Mouse (Mus musculus) kidney, adult 9 months (tissue): Measurements from ENCODE around the gene Kcnv2.

Experiments
- DNase-seq: peaks from one replicate; pipeline ENCODE4 v3.0.0; 2022

The Kcnv2 gene

DNA sequence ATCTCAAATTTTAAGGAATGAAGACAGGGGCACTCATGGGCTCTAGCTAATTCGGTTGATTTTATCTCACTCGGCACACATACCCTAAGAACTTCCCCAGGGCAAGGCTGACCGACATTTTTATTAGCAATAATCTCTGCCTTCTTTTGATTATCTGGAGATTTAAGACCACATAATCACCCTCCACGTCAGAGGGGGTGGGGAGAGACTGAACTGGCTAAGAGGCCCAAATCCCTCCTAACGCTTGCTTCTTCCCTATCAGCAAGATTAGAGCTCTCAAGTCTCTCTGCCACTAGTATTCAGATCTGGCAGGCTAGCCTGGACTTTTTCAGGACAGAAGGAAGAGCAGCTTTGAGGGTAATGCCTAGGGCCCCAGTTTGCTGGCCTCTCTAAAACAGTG, at the start of gene Kcnv2:
Kcnv2 (plus strand) TSS at position 308 of the 400 bp plus-strand sequence.
- DNase-seq = no peak

DNA sequence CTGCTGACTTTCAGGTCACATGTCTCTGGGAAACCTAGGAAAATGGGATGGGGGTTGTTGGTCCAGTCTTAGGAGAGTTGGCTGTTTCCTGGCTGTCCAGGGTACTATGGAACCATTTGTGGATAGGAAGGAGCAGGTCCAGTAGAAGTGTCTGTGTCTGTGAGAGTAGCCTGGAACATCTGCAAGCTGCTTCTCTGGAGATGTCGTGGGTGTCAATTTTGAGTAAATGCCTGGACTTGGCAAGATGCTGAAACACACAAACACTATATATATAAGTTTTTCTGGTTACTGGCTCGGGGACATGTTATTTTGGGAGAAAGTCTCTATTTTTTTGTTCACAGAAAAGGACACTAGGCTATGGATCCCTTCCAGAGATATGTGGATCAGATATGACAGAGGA, 49.0 kb upstream of the Kcnv2 start:
- DNase-seq = no peak

DNA sequence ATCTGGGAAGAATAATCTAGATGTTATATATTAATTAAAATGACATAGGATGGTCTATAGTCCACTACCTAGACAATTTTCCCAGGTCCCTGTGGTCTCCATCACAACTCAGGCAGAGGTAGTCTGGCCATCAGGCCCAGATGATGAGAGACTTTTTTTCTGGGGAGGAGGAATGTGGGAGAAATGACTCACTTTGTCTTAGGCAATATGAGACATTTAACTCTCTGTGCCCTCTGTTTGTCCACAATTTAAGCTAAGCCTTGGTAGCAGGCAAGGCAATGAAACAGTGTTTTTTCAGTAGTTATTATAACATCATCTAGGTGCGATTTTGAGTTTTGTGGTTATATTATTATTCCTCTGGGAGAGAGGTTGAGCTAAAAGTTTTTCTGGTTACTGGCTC, 48.0 kb upstream of the Kcnv2 start:
- no peak for DNase-seq

DNA sequence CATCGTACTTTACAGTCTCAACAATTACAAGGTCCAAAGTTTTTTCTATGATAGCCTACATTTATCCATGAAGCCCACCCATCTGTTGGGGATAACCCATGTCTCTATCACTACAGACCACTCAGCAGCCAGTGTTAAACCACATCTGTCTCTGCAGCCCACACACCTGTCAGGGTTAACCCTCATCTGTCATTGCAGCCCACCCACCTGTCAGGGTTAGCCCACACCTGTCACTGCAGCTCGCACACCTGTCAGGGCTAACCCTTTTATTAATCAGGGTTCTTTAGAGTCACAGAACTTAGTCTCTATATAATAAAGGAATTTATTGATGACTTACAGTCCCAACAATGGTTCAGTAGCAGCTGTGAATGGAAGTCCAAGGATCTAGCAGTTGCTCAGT, 43.2 kb upstream of the Kcnv2 start:
- no peak for DNase-seq

DNA sequence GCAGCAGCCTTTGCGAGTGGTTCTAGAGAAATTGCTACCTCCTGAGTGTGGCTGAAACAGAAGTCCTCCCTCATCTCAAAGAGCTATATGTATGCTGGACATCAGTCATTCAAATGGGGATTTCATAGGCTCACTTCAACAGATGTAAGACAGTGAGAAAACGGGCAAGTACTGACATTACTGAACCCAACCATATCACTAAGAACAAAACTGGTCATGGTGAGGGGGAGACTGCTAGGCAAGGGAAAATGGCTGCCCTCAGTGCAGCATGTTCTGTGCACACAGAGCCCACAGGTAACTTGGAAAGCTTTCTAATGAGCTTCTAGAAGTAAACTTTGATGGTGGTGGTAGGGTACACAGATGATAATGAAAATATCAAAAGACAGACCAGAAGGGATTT, 12.3 kb upstream of the Kcnv2 start:
- DNase-seq = no peak

DNA sequence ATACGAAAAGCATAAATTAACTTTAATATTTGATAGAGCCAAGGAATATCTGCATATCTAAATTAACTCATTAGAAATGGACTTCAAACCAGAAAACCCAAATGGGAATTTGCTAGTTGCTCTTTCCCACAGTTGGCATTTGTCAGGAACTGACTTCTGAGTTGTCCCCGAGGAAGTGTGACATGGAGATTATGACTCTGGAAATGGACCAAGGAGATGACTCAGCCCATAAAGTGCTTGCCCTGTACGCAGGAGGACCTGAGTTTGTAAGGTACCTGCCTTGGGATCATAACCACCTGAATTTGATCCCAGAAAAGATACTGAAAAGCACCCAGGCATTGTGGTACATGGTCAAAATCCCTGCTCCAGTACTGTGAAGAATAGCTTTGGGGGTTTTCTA, 11.1 kb upstream of the Kcnv2 start:
- no peak for DNase-seq

DNA sequence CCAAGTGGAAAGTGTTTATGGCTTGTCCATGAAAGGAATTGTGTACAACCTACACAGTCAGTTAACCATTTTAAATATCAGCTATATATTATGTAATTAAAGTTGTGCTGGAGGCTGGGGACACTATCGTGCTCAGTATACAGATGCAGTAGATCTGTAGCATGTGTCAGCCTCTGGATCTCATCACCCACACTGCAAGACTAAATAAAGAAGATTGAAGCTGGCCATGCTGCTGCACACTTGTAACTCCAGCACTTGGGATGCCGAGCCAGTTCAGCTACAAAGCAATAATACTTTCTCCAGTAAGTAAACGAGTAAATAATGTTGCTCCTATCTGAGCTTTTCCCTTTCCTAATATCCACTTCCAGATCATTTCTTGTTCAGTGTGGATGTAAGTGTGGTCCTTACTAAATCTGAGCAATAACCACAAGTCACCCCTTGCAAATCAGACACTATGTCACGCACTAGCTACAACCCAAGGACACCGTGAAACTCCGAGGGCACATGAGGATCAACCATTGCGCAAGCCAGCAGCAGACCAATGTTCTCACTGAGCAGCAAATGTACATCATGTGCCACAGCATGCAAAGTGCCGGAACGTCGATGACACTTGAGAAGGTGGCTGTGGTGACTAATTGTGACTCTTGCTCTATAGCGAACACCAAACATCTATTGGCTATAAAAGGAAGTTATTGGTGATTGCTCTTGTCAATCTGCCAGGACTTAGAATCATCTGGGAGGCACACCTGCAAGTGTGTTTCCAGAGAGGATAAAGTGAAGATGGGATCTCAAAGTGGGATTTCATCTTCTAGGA, 9.9 kb upstream of the Kcnv2 start:
- DNase-seq = no peak

DNA sequence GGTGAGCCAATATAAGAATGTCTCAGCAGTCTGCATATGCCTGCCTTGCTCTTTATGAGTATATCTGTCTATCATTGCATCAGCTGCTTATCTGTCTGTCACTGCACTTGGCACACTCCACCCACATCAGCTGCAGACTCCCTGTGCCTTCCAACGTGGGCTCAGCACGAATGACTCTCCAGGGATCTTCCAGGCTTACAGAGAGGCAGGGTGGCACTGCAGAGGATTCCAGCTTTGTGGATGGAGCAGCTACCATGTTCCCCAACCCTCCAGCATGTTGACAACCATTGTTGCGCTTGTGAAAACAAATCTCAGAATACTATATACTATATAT, 9.3 kb upstream of the Kcnv2 start:
- DNase-seq = no peak

DNA sequence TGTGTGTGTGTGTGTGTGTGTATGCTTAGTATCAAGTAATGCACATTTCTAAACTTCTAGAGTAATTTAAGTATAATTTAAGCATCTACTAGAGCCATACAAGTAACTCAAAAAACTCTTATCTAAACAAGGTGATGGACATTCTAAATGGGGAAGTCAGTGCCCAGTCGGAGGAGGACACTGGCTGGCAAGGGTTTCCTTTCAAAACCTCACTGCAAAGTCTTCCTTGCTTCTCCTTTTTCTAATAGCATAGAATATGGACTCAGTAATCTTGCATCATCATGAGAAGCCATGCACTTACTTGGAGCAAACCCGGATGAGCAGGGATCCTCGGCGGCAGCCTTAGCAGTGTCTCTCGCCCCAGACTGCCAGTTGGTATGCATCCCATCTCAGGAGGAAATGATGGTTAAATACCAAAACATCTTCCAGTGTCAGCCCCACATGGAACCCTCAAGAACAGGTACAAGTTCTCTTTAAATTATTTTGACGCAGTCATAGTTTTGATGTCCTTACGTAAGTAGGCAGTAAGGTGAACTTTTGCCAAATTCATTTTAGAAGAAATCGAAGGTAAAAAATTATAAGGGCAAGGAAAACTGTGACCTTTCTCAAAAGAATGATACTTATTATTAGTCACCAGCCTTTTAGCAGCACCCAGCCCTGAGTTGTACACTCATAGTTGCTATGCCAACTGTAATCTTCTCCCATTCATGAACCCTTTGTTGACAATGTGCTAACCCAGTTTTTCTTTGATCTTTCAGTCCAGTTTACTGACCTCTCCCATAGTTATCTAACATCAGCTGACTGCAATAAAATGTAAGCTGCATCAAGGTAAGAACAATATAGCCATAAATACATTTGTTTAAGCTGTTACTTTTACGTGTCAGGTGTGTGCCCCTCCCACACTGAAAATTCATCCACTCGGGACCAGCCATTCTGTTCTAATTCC, 5.8 kb upstream of the Kcnv2 start:
- no peak for DNase-seq

DNA sequence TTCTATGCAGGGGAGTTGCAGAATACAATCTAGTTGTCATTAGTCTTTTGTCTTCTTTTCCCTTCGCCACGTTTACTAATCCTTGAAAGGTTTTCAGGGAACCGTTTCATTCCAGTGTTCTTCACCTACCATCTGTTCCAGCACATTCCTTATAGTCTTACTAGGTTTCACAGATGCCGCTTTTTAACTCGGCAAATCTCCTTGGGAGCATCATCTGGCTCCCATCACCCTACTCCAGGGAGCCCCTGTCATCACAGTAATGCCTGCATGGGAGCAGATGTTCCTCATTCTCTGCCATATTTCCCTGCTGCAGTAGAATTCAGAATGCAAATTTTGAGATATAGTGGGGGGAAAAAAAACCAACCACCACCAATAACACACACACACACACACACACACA, 5.1 kb upstream of the Kcnv2 start:
- DNase-seq = no peak

DNA sequence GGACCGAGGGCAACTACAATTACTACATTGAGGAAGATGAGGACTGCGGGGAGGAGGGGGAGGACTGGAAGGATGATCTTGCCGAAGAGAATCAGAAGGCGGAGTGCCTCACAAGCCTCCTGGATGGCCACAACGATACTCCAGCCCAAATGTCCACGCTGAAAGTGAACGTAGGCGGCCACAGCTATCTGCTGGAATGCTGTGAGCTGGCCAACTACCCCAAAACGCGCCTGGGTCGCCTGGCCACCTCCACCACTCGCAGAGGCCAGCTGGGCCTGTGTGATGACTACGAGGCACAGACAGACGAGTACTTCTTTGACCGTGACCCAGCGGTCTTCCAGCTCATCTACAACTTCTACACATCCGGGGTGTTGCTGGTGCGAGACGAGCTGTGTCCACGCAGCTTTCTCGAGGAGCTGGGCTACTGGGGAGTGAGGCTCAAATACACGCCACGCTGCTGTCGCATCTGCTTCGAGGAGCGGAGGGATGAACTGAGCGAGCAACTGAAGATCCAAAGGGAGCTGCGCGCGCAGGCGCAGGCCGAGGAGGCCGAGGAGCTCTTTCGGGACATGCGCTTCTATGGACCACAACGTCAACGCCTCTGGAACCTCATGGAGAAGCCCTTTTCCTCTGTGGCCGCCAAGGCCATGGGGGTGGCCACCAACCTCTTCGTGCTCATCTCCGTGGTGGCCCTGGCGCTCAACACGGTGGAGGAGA, 681 bp downstream of the Kcnv2 start:
- no peak for DNase-seq

DNA sequence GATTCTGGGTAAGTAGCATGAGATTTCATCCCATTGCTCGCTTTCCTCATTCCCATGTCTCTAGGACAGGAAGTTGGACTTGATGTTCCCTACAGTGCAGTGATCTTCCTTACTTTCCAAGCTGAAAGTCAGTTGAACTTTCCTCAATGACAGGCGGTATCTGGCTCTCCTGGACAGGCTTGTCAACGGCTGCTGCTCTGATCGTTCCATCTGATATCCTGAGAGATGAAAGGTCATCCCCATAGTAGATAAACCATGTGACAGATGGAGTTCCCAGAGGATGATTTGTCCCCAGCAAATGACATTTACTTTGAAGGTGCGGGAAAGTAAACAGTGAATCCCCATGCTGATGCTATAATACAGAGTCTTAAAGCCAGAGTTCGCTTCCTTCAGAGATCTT, 3.2 kb downstream of the Kcnv2 start:
- DNase-seq = no peak

DNA sequence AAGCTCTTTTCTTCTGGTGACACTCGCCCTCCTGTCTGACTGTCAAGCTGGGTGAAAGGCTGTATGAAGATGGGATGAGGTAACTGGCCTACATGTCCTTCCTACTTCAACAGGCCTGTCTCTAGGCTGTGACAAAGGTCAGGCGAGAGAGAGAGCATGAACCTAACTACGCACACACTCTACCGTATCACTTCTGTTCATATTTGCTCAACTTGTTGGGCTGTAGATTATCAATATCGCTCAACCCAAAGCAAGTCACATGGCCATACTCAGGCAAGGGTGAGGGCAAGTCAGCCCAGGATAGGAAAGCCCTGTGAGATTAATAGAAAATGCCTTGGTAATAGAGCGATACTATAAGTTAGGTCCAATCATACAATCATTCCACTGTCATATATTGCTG, 5.2 kb downstream of the Kcnv2 start:
- DNase-seq = no peak

DNA sequence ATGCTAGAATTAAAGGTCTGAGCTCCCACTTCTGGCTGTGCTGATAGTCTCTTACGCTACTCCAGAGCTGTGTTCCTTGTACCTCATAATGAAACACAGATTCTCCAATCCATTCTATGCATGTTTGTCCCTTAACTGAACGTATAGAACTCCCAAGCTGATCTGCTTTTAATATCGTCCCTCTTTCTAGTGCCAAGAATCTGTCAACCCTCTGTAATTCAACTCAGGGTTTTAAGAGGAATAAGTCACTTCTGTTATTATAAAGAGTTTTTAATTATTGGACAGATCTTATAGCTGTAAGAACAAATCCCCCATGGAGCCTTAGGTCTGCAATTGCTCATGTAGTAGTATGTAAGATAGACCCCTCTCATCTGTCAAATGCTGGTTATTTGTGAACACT, 5.8 kb downstream of the Kcnv2 start:
- DNase-seq = no peak

DNA sequence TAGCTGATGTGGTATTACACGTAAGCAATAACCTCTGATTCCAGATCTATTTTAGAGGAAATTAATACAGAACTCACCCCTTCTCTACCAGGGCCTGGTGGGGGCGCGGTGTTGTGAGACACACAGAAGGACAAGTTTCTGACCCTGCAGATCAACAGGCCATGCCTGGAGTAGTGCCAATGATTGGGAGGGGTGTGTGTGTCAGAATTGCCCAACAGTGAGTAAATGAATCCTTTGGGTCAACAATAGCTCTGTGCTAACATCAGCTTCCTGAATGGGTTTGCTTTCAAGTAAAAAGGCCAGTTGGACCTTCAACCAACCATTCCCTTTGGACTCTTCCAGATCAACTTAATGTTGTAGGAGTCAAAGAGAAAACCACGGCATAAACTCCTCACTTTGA, 6.3 kb downstream of the Kcnv2 start:
- DNase-seq = no peak

DNA sequence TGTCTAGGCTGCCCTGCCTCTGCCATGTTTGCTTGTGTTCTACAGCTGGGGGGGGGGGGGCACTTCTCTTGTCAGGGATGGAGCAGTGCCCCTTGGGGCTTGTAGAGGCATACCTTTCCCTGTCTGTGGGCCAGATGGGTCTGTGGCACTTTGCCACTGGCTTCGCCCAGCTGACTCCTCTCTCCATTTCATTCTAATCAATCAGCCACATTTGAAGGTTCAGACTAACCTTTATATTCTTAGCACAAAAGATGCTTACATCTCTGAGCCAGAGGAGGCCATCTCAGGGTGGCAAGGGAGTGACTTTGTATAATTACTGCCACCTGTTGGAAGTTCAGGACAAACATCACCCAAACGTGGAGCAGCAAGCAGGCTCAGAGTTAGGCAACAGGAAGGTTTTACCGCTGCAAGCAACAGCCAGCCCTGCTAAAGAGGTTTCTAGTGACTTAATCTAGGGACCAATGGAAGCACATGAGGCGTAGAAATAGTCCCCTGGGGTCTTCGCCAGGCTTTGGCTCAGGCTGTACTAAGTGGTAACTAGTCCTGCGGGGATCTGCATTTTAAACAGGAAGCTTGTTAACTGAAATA, 9.9 kb downstream of the Kcnv2 start:
- peak; percentile 6 for DNase-seq

DNA sequence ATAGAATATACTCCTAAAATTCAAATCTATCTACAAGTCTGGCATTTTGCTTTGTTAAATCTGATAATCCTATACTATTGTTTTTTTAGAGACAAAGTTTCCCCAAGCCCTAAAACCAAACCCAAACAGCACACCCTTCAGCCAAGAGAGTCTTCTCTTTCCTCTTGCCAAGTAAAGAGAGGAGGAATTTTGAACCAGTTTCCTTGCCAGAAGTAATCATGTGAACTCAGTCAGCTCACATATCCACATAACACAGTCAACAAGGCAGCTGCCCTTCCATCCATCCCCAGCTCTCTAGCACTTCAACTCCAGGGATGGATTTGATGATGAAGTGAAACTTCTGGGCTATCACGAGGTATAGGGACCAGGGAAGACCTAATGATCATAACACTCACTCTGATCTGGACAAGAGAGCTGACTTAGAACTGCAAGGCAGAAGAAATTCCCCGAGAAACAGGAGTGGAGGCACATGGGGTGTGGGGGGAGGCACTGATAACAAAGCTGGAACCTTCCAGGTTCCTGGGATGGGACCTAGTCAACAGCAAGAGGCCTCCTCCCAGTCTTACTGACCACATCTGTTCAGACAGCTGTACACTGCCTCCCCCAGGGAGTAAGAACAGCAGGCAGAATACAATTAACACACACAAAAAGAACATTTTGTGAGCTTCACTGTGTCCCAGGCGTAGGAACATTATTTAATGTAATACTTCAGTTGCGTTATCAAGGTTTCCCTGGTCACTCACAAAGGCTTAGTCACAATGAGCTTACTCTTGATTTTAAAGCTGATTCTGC, 13.9 kb downstream of the Kcnv2 start:
- no peak for DNase-seq

DNA sequence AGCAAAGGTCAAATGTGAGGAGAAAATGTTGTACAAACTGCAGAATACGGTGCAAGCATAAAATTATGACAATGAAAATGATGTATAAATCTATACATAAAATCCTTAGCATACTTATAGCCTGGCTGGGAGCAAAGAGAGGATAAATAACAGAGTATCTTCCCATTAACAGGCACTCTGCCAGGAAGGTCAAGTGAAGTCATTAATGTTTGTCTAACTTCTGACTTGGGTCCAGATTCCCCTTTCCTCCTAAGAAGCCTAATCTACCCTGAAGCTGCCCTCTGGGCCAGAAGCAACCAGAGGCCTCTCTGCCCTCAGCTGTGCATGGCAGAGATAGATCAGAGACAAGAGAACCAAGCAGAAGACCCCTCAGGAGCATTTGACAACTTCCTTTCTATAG, 24.1 kb downstream of the Kcnv2 start:
- DNase-seq = peak; percentile 86

DNA sequence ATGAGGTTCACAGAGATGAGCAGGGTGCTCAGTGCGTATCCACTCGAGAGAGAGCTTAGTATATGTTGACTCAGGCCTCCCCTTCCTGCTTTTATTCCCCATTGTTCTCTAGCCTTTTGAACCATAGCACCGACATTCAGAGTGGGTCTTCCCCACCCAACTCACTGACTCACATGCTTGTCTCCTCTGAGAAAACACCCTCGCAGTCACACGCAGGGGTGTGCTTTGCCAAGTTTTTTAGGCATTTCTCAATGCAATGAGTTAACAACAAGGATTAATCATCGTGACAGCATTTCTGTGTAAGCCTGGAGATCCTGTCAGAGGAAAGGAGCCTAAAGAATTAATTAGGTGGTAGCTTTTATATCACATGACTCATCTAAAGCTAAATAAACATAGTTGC, 29.3 kb downstream of the Kcnv2 start:
- DNase-seq = no peak

DNA sequence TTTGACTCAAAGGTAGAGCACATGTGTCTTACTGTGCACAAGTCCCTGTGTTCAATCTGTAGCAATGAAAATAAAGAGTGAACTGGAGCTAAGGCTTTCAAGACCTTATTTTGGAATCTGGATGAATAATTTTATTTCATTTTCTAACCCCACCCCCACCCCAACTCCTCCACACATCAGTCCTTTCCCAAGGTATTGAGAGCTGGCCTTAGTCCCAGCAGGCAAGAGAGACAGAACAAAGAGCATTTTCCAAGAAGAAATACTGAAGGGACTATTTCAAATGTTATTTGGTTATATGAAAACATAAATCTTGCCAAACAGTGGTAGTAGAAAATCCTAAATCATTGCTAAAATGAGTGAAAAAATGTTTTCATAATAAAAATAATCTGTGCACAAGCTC, 38.0 kb downstream of the Kcnv2 start:
- DNase-seq = no peak

DNA sequence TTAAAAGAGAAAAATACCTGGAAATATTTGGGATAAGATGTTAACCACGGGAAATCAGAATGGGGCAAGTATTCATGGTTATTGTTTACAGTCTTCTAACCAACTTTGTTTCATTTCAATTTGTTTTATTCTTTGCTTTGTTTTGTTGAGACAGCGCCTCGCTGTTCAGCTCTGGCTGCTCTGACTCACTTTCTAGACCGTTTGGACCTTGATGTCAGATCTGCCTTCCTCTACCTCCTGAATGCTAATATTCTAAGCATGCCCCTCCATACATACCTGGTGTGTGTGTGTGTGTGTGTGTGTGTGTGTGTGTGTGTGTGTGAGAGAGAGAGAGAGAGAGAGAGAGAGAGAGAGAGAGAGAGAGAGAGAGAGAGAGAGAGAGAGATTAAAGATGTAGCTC, 41.5 kb downstream of the Kcnv2 start:
- DNase-seq = no peak

DNA sequence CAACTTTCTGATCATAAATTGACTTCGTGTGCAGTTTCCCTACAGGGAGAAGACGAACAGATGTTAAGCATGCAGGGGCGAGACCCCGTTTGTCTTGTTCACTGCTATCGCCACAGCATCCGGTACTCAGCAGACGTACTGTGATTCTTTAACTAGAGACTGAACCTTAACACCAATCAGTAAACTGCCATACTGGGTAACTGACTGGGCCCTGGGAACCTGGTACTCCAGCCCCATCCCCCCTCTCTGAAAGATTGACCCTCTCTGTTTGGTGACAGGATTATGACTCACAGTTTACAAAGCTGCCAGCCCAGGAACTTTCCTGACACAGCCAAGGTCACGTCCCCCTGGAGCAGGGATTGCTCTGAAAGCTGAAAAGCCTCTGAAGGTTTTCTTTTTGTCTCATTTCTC, 42.1 kb downstream of the Kcnv2 start:
- peak; percentile 47 for DNase-seq
